Mouse (Mus musculus) lung, adult 2 months (tissue): ENCODE measurements around the gene Acat3.

ENCODE experiments used
- CTCF ChIP-seq: fragments of 200-500 bp; IDR thresholded peaks from 2 replicates; pipeline ENCODE4 v1.5.1; 2011; ENCODE audit warnings: mild to moderate bottlenecking, low read length, control low read depth; ENCODE audit not compliant: insufficient read depth
- POLR2A ChIP-seq: fragments of 200-500 bp; IDR thresholded peaks from 2 replicates; pipeline ENCODE4 v1.6.1; 2011; ENCODE audit warnings: low read depth, mild to moderate bottlenecking, control low read depth, low read length, borderline replicate concordance; ENCODE audit errors: extremely low read depth

DNA sequence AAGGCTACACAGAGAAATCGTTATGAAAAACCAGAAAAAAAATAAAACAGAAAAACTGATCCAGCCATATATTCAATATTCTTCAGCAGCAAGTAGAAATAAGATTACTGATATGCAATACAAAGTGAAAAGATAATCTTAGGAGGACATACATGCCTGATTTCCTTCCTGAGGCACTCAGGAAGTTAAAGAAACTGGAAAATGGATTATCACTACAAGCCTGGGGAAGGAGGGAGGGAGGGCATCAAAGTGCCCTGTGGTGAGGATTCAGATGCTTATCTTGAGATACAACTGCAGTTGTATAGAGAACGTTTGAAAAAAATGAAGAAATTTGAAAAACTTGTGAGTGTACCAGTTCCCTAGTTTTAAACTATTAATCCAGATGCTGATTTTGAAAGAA, 43.6 kb upstream of the Acat3 start:
- TF ChIP-seq CTCF (no peak), POLR2A (no peak)
